Mouse (Mus musculus) layer of hippocampus, adult 11-12 months (tissue): Measurements from ENCODE around the gene Ccdc92.

Experiments used
- DNase-seq: peaks from one replicate; pipeline ENCODE4 v3.0.0; 2022; ENCODE audit warnings: low spot score

The Ccdc92 gene

DNA sequence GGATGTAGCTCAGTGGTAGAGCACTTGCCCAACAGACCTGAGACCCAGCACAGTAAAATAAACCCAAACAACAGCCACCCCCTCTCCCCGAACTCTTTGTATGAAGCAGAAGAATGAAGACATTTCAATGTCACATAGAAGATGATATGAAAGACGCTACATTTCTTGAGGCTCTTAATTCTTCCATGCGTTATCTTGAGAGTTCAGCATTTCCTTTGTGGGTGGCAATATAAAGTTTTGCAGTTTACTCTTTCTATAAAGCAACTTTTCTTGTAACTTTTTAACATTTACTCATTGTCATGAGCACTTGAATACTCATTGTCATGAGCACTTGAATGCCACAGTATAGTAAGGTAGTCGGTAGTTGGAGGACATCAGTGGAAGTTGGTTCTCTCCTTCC, 8.0 kb downstream of the Ccdc92 start:
- no peak for DNase-seq

DNA sequence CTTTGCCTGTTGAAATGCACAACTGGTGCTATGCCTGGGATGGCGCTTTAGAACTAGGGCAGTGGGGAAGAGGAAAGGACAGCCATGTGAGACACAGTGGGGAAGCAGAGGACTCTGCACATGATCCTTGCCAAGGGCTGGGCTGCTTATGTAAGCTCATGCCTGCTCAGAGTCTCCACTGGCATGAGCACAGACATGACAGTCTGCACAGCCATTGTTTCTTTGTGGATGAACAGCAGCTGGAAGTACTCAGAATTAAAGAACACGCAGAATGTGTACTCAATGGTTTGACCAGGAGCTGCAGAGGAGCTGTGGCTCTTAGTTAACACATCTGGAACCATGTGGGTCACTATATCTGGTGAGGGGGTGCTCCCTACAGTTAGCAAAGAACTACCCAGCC, 9.1 kb downstream of the Ccdc92 start:
- no peak for DNase-seq

DNA sequence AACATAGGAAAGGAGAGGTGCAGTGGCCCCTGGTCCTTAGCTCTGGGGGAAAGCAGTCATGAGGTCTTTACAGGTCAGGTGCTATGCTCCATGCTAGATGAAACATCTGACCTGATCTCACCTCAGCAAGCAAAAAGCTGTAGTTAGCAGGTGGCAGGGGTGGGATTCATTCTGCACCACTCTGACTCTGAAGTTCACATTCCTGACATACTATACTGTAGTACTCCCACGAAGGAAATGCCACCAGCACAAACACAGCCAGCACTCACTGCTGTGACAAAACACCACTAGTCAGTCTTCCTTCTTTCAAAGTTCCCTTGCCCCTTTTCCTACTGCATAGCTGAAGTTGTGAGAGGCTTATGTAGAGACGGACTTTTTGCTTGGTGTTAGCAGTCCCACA, 9.9 kb downstream of the Ccdc92 start:
- no peak for DNase-seq

DNA sequence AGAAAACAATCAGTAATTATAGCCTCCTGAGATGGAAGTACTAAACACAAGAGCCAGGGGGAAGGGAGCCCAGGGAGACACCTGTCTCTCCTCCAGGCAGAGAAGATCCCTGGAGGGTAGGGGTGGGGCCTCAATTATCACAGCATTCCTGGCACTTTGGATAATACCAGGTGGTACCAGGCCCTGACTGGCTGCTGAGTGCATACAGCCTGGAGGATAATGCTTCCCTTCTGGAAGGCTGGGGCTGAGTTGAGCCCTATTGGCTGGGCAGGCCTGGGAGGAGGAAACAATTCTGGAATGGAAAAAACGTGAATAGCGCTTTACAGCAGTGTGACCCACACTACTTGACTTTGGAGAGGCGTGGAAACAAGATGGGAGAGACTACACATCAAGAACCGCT, 10.7 kb downstream of the Ccdc92 start:
- no peak for DNase-seq

DNA sequence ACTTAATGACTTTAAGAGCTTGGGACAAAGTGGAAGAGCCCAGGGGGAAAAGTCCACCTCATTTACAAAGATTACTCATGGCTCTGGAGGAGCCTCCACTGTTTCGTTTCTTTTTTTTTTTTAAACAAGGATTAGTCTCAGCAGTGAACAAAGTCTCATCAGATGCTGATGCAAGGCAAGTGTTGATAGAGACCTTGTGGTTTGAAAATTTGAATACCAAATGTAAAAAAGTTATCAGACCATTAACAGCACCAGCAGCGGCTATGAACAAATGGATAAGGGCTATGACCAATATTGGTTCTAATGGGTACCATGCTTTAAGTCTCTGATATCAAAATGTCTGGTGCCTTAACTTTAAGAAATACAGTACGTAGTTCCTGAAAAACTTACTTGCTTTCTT, 13.2 kb downstream of the Ccdc92 start:
- no peak for DNase-seq

DNA sequence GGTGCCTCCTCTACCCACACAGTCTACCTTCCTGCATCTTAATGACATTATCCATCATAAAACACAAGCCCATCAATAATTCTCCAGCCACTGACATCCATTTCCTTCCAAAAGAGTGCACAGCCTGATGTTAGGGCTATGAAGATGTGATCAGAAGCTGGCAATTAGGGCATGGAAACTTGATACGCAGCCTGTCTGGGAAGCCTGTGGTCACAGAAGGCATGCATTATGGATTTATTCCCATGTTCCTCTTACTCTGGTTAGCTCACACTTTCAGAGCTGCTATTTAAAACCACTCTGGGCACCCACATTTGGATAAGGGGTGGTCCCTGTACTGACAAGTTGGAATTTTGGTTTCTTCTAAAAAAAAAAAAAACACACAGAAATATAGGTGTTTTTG, 15.2 kb downstream of the Ccdc92 start:
- DNase-seq, result no peak

DNA sequence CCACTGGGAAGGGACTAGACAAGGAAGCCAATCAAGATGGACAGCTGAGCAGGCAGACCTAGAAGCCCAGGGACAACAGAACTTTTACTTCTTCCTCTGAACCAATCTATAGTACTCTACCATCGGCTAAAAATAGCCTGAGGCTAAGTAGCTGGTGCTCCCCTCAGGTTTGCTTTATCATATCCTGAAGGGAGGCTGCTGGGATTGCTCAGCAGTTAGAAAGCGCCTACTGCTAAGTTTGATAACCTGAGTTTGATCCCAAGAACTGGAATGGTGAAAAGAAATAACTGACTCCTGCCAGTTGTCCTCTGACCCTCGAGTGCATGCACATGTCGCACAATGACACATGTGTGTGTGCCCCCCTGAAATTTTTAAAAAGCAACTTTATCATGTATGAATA, 17.3 kb downstream of the Ccdc92 start:
- no peak for DNase-seq

DNA sequence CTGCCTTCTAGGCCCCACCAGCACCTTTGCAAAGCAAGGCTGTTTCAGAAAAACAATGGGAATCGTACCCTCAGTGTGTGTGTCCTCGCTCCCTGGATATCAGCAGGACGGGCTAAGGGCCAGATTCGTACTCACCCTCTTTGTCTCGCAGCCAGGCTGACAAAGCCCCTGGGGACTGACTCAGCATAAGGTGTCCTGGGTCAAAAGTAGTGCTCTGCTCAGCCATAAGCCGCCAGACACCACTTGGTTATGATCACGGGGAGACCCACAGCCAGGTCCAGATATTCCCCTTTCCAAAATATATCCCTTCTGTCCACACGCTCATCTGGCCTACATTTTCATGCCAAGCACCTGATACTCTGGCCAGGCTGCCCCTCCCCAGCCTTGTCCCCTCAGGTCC, 18.8 kb downstream of the Ccdc92 start:
- DNase-seq, result no peak

DNA sequence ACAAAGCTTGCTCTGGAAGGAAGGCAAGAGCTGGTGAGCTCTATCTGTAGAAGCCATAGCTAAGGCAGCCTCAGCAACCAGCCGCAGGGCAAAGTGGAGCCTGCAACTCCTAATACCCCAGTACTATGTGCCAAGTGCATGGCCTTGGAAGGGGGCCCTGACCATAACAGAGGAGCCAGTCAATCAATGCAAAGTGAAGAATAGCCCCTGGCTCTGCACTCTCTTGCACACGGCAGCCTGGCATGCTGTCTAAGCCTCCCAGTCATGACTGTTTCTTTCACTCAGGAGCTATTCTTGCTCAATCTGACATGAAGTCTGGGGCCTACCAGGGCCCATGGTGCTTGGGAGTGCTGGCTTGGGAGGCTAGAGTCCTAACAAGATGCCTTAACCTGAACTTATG, 21.6 kb downstream of the Ccdc92 start:
- DNase-seq, result no peak

DNA sequence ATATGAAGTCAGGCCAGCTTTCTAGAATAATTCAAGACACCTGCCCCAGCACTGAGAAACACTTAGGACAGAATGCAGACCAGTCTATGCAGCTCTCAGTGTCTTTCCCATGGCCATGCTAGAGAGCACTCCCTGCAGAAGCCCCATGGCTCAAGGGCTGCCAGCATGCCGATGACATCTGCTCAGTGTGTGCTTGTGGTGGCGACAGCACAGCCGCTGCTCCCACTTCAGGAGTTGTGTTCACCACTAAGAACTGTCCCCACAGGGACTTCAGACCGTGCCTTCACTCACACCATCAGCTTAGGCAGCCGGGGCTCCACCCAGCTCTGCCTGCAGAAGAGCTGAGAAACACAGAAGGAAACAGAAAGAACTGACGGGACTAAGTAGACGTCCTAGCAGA, 22.0 kb downstream of the Ccdc92 start:
- DNase-seq, result no peak

DNA sequence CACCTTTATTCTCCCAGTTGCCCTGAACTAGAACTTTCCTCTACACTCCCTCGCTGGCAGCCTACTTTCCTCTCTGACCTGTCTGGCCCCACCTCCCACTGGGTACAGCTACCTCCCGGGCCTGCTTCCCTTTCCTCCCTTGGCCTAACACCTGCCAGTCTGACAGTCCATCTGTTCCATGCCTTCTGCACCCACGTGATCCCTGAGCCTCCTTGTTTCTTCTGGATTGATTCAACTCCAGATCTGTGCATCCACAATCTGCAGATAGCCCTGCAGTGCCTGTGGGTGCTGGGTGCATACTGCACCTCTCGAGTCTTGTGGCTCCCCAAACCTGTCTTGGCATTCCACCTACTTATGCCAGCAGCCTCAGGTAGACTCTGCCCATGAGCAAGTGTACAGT, 25.6 kb downstream of the Ccdc92 start:
- peak; percentile 52 for DNase-seq

DNA sequence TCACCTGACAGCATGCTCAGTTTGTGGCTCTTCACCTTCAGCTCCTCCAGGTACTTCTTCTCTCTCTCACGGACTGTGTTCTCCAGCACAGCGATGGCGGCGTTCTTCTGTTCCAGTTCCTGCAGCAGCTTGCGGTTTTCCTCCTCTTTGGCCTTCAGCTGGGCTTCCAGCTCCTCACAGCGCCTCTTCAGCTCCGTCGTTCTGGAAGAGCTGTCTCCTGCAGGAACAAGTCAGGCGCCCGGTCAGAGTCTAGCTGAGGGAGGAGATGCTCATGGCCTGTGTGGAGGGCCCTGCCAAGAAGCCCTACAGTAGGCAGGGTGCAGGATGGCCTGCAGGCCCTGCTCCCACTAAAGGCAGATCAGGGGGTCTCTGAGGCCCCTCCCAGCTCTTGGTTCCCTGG, 26.1 kb downstream of the Ccdc92 start:
- no peak for DNase-seq

DNA sequence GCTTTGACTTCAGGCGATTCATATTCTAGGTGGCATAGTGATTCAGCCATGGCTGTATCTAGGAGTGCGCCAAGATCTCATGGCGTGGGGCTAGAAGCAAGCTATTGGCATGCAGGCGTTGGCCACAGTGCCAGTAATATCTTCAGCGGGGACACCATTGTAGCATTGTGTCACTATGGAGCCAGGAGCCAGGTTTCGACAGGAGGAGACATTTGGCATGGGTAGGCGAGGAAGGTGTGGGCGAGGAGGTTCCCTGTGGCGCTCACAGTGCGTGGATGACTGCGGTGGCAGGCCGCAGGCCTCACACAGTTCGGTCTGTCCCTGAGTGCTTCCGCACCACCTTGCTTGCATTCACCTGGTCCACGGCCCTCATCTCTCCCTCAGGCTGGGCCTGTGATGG, 27.0 kb downstream of the Ccdc92 start:
- DNase-seq, result peak; percentile 16

DNA sequence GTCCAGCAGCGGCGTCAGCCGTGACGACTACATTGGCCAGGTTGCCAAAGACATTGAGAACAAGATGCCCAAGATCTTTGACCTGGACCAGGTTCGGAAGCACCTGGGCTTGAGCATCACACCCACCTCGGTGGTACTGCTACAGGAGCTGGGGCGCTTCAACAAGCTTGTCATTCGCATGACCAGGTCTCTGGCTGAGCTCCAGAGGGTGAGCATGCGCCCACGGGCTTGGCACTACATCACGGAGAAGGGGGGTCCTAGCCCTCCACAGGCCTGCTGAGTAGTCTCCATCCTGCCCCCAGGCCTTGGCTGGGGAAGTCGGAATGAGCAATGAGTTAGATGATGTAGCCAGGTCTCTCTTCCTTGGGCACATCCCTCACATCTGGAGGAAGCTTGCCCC, 31.9 kb downstream of the Ccdc92 start:
- DNase-seq, result no peak

DNA sequence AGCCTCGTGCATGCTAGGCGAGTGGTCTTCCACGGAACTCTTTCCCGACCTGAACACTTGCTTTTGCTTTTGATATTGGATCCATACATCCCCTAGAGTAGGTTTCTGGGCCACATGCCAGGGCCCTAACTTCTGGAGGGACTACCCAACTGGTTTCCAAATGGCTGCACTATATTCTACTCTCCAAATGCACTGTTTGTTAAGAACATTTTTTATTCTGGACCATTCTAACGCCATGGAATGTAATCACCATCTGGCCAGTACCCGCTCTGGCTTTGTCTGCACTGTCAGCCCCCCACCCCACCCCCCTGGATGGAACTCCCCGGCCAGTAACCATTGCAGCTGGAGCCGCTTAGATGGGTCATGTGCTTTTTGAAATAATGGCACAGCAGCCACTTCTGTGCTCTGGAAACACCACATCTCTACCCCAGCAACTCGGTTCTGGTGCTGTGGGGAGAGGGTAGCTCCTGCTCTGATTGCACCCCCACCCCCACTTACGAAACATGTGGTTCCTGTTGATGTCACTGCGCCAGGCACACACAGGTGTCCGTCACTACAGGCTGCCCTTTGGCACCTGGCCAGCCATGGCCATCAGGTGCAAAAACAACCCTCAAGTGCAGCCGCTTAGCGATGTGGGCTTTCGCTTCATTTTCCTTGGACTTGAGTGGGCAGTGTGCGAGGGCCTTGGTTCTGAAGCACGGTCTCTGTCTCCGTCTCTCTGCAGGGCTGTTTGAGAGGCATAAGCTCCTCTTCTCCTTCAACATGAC, 39.9 kb downstream of the Ccdc92 start:
- DNase-seq, result no peak

DNA sequence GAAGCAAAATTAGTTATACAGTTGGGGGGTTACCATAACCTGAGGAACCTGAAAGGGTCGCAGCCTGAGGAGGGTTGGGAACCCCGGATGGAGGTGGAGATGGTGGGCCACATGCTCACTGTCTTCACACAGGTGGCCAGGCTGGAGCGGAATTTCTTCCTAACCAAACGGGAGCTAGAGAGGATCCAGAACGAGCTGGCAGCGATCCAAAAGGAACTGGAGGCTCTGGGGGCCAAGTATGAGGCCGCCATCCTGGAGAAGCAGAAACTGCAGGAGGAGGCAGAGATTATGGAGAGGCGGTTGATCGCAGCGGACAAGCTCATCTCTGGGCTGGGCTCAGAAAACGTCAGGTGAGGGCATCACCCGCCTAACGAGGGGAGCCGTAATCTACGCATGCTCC, 45.2 kb downstream of the Ccdc92 start:
- DNase-seq, result no peak

DNA sequence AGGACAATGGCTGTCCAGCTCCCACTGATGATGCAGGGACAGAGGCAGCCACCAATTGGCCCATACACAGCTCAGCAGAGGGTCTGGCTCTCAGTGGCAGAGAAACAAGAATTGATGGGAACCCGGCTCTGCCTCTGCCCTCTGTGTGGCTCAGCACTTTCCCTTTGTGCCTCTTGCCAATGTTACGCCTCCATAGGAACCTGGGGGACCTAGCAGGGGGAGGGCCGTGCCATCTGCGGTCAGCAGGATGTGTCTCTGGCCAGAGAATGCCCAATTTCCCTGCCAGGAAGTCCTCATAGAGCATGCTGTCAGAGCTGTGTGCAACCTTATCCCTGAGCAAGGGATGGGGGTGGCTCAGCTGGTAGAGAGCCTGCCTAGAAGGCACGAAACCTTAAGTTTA, 47.4 kb downstream of the Ccdc92 start:
- no peak for DNase-seq

DNA sequence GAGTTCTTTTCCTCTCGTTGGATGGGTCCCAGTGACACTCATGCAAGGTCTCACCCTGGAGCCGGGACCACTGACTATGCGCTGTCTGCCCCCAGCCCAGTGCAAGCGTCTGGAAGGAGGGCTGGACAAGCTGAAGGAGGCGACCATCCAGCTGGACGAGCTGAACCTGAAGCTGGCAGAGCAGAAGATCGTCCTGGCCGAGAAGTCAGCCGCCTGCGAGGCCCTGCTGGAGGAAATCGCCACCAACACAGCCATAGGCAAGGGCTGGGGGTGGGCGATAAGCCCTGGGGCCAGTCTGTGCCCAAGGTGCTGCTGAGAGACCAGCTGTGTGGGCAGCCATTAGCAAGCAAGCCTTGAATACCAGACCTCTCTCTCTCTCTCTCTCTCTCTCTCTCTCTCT, 49.8 kb downstream of the Ccdc92 start:
- DNase-seq, result no peak

DNA sequence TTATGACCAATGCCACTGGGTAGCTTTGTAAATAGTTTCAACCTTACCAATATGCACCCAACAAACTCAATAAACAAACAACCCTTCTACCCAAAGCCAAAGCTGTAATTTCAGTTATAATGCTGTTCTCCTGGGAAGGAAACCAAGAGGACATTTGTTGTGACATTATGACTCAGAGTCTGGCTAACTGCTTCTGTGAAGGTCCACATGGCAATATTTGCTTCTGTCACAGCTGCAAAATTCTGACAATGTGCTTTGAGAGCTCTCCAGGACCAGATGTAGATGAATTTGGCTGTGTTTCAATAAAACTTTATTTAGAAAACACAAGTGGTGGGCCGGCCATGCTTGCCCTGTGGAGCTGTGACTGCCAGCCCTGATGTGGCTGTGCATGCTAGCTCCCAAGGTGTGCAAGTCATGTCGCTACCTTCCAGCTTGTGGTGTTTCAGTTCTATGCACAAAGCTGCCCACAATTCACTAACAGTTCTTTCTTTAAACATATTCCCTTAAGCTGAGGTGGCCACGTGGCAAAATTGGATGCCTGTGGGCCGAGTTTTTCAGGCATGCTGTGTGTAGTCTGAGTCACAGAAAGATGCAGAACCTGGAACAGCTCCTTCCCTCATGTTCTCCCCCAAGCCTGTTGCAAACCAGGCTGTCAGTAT, 52.4 kb downstream of the Ccdc92 start:
- DNase-seq, result peak; percentile 67

DNA sequence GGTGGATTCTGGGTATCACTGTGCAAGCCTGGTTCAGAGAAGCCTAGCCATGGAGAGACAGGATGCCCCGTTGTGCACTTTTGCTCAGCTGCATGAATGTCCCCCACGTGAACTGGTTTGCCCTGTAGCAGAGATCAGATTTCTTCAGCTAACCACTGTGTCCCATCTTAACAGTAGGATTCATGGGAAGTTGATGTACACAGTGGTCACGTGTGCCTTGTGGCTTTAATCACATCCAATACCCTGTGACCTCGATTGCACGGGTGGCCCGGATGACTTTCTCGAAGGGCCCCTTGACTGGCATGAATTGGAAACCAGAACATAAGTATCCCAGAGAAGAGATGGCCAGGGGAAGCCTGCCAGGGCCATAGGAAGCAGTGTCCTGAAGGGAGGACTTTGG, 70.1 kb downstream of the Ccdc92 start:
- DNase-seq, result no peak

DNA sequence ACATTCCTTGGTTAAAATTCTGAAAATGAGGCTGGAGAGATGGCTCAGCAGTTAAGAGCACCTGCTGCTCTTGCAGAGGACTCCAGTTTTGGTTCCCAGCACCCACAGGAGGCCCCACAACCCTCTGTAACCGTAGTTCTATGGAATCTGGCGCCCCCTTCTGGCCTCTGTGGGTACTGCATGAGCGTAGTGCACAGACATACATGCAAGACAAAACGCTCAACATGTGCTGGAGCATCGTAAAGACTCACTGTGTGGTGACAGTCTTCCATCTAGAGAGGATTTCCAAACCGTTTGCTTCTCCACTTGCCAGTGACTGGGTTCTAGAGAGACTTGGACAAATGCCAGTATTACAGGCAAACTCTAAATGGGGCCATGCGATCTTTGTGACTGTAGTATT, 76.6 kb downstream of the Ccdc92 start:
- no peak for DNase-seq
